Mouse (Mus musculus) liver, embryonic 16.5 days (tissue): Measurements from ENCODE around the gene Pts. TPM values are rescaled to one million over a fixed set of nuclear protein-coding genes. Genes with fewer than 3 reads are reported as not detected.
A peak's percentile ranks its signal among the peaks of the same experiment; 100 is the strongest.

Experiments
- ATAC-seq: fragments of 200-750 bp; cut with Nextera tagmentation; 2 replicates; pipeline ENCODE4 v1.8.0; 2017; ENCODE audit warnings: low read depth, mild to moderate bottlenecking, moderate number of reproducible peaks, moderate library complexity
- H3K27ac ChIP-seq: fragments of 300-500 bp; sonication (generic); 2 replicates; pipeline ENCODE4 v1.5.1; 2014; ENCODE audit warnings: mild to moderate bottlenecking, low read length
- H3K27me3 ChIP-seq: fragments of 300-500 bp; sonication (generic); 2 replicates; pipeline ENCODE4 v1.6.1; 2014; ENCODE audit warnings: low read depth, low read length, mixed read lengths; ENCODE audit not compliant: control insufficient read depth, insufficient read depth
- H3K36me3 ChIP-seq: fragments of 300-500 bp; sonication (generic); 2 replicates; pipeline ENCODE4 v1.6.1; 2014; ENCODE audit warnings: mild to moderate bottlenecking; ENCODE audit not compliant: control insufficient read depth, insufficient read depth
- H3K4me1 ChIP-seq: fragments of 300-500 bp; sonication (generic); 2 replicates; pipeline ENCODE4 v1.6.1; 2014; ENCODE audit warnings: low read depth, low read length, mixed read lengths; ENCODE audit not compliant: control insufficient read depth
- H3K4me2 ChIP-seq: fragments of 300-500 bp; sonication (generic); 2 replicates; pipeline ENCODE4 v1.6.1; 2014; ENCODE audit warnings: low read depth, low read length, mixed read lengths
- H3K4me3 ChIP-seq: fragments of 300-500 bp; sonication (generic); 2 replicates; pipeline ENCODE4 v1.5.1; 2014; ENCODE audit warnings: low read depth, mild to moderate bottlenecking, low read length
- H3K9ac ChIP-seq: fragments of 300-500 bp; sonication (generic); 2 replicates; pipeline ENCODE4 v1.6.1; 2014; ENCODE audit warnings: low read depth, low read length
- H3K9me3 ChIP-seq: fragments of 300-500 bp; sonication (generic); replicated peaks from 2 replicates; pipeline ENCODE4 v1.6.1; 2016; ENCODE audit warnings: low read length; ENCODE audit not compliant: control insufficient read depth
- WGBS: fragments of 180-500 bp; shearing (Covaris S2); extraction: QIAGEN DNeasy Blood & Tissue Kit; methylation state at CpG from one replicate; pipeline ENCODE4 v1.1.7; 2014; ENCODE audit not compliant: insufficient replicate concordance; 5-methylcytosine and 5-hydroxymethylcytosine counted together
- polyA plus RNA-seq: library from polyadenylated mRNA; unstranded; fragments of >200 nt; fragmentation: Nextera tagmentation; extraction: Ambion mirVana; gene quantifications from 2 replicates; pipeline ENCODE4 v1.2.1, GENCODE M21; 2015

Gene Pts
- polyA plus RNA-seq, 1 experiment from 2014 or later: 30.1 TPM

GRCm38 (mm10) chr9:50491531-50492045 lies 36.9 kb downstream of the Pts start:
- H3K9ac ChIP-seq: no peak overlapping the region
- no peaks in the 10 kb centered on the region for H3K9me3 ChIP-seq
- H3K4me2 ChIP-seq: no peak overlapping the region
- H3K27ac ChIP-seq: no peak overlapping the region
- 50% methylated on average over 2 of the region's 2 CpGs for whole genome bisulfite sequencing
- H3K4me3 ChIP-seq: no peak overlapping the region
- H3K36me3 ChIP-seq: no peaks in the 10 kb centered on the region
- no peaks in the 10 kb centered on the region for H3K27me3 ChIP-seq
- no peak for ATAC-seq
- peaks cover 5% of the 10 kb centered on the region for H3K4me1 ChIP-seq

DNA sequence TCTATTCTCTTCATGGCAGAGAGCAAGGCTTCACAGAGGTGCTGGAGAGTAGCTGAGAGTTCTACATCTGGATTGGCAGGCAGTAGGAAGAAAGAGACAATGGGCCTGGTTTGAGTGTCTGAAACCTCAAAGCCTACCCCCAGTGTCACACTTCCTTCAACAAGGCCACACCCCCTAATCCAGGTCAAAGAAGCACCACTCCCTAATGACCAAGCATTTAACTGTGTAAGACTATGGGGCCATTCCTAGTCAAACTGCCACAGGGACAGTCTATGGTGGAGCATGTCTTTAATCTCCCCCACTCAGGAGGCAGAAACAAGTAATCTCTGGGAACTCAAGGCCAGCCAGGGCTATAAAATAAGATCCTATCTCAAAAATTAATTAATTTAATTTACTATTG lies 37.7 kb downstream of the Pts start:
- ATAC-seq: no peak

GRCm38 (mm10) chr9:50485521-50485920 lies 43.0 kb downstream of the Pts start:
- H3K27me3 ChIP-seq: no peaks in the 10 kb centered on the region
- no peak overlapping the region for H3K9ac ChIP-seq
- H3K4me2 ChIP-seq: peak overlapping the region; percentile 15; the same call in 1 of the 2 replicates
- no peaks in the 10 kb centered on the region for H3K4me1 ChIP-seq
- H3K4me3 ChIP-seq: no peak overlapping the region
- 20% methylated on average over 10 of the region's 10 CpGs for WGBS
- H3K36me3 ChIP-seq: no peaks in the 10 kb centered on the region
- ATAC-seq: no peak
- H3K27ac ChIP-seq: no peak overlapping the region
- no peaks in the 10 kb centered on the region for H3K9me3 ChIP-seq

More for the DNA sequence above, 37.7 kb downstream of the Pts start:
- Histone ChIP-seq H3K9me3 (no peaks in the 10 kb centered on the region), H3K36me3 (no peaks in the 10 kb centered on the region), H3K27ac (no peak overlapping the region), H3K27me3 (no peaks in the 10 kb centered on the region), H3K9ac (no peak overlapping the region), H3K4me3 (no peak overlapping the region), H3K4me1 (peaks cover 2% of the 10 kb centered on the region), H3K4me2 (no peak overlapping the region)

GRCm38 (mm10) chr9:50482743-50483142 lies 45.8 kb downstream of the Pts start:
- no peaks in the 10 kb centered on the region for H3K9me3 ChIP-seq
- H3K27me3 ChIP-seq: no peaks in the 10 kb centered on the region
- no peaks in the 10 kb centered on the region for H3K36me3 ChIP-seq
- ATAC-seq: no peak
- 32% methylated on average over 8 of the region's 8 CpGs for WGBS
- H3K9ac ChIP-seq: no peak overlapping the region
- H3K4me2 ChIP-seq: no peak overlapping the region
- H3K27ac ChIP-seq: no peak overlapping the region
- H3K4me3 ChIP-seq: no peak overlapping the region
- no peaks in the 10 kb centered on the region; the same call in 1 of the 2 replicates for H3K4me1 ChIP-seq

- Histone ChIP-seq H3K27ac (peak overlapping the region; percentile 69), H3K9ac (no peak overlapping the region), H3K36me3 (no peaks in the 10 kb centered on the region), H3K4me3 (no peak overlapping the region; the same call in 1 of the 2 replicates), H3K4me1 (no peaks in the 10 kb centered on the region; the same call in 1 of the 2 replicates), H3K27me3 (no peaks in the 10 kb centered on the region), H3K9me3 (no peaks in the 10 kb centered on the region), H3K4me2 (peak overlapping the region; percentile 17; the same call in 1 of the 2 replicates)
- 27% methylated on average over 8 of the region's 8 CpGs for WGBS
- no peak for ATAC-seq
Observed at GRCm38 (mm10) chr9:50479476-50479875, 49.0 kb downstream of the Pts start.

DNA sequence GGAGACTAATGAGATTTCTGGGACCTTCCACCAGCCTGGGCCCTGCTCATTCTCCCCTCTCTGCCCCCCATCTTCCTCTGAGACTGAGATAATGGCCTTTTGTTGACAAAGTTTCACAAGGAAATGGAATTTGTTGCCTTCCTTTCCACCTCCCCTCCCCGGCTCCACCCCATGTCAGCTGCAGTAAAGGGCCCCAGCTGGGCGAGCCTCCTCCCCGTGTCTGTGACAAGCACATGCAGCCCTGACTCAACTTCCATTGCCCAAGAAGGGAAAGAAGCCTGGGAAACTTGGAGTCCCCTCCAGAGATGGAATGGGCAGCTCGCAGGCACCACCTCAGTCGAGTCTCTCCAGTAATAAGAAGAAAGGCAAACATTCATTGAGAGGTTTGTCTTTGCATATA lies 49.7 kb downstream of the Pts start:
- WGBS: 7% methylated on average over 5 of the region's 5 CpGs
- H3K4me1 ChIP-seq: no peaks in the 10 kb centered on the region; the same call in 1 of the 2 replicates
- H3K4me3 ChIP-seq: no peak overlapping the region
- no peak for ATAC-seq
- no peaks in the 10 kb centered on the region for H3K9me3 ChIP-seq
- peak overlapping the region; percentile 17; the same call in 1 of the 2 replicates for H3K4me2 ChIP-seq
- no peaks in the 10 kb centered on the region for H3K36me3 ChIP-seq
- no peaks in the 10 kb centered on the region for H3K27me3 ChIP-seq
- H3K9ac ChIP-seq: no peak overlapping the region
- H3K27ac ChIP-seq: peak overlapping the region; percentile 69

DNA sequence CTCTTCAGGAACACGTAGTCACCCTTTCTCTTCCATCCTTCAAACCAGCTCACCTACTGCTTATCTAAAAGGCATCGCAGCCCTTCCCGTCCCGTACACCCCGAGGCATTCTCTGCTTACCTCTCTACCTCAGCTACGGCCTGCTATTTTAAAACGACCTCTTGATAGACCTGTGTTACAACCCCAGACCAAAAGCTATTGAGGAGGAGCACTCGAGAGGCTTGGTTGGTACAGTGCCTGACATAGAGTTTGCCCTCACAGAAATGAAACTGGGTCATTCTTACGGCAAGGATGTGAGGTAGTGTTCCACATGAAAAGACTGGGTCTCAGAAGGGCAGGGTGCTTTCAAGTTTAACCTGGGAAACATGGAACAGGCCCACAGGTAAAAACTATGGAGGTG lies 51.3 kb downstream of the Pts start:
- 69% methylated on average over 9 of the region's 9 CpGs for WGBS
- Histone ChIP-seq H3K4me1 (no peaks in the 10 kb centered on the region; the same call in 1 of the 2 replicates), H3K27me3 (no peaks in the 10 kb centered on the region), H3K36me3 (no peaks in the 10 kb centered on the region), H3K4me3 (no peak overlapping the region), H3K9ac (no peak overlapping the region), H3K9me3 (no peaks in the 10 kb centered on the region), H3K27ac (no peak overlapping the region), H3K4me2 (no peak overlapping the region)
- no peak for ATAC-seq

DNA sequence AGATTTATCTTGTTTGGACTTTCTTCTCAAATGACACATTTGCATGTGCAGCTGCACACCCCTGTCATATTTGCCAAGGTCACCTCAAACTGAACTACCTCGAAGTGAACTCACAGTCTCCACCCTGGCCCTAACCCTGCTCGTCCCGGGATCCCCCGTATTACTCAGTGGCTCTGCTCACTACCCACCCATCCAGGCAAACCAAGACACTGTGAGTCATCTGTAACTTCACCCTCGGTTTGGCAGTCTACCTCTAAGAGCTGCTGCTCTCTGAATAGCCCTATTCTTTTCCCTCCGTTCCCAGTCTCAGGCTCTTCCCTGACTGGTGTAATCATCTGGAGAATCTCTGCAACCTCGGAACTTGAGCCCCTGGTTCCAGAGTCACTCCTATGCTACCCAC lies 51.9 kb downstream of the Pts start:
- no peaks in the 10 kb centered on the region for H3K36me3 ChIP-seq
- 49% methylated on average over 7 of the region's 7 CpGs for WGBS
- H3K27ac ChIP-seq: no peak overlapping the region
- no peak overlapping the region for H3K4me2 ChIP-seq
- H3K9ac ChIP-seq: no peak overlapping the region
- no peaks in the 10 kb centered on the region; the same call in 1 of the 2 replicates for H3K4me1 ChIP-seq
- no peak overlapping the region for H3K4me3 ChIP-seq
- H3K27me3 ChIP-seq: no peaks in the 10 kb centered on the region
- no peak for ATAC-seq
- no peaks in the 10 kb centered on the region for H3K9me3 ChIP-seq

DNA sequence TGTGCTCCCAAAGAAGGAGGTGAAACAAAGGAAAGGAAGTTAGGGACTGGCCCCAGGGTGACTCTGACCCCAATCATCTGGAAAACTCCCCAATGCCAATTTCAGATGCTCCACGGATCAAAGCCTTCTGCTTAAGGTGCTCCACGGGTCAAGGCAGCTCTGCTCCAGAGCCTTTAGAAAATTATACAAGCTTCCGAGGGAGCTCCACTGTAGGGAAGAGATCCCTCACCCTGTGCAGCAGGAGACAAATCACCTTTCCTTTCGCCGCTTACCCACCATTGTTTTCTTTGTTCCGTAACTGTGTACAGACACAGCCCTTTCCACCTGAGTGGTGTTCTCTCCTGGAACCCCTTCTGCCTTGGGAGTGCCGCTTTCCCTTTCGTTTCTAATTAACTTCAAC lies 52.8 kb downstream of the Pts start:
- Histone ChIP-seq H3K27me3 (no peaks in the 10 kb centered on the region), H3K4me1 (no peaks in the 10 kb centered on the region; the same call in none of the 2 replicates), H3K4me2 (no peak overlapping the region), H3K9me3 (no peaks in the 10 kb centered on the region), H3K4me3 (no peak overlapping the region), H3K9ac (no peak overlapping the region), H3K27ac (no peak overlapping the region), H3K36me3 (no peaks in the 10 kb centered on the region)
- WGBS: 64% methylated on average over 8 of the region's 8 CpGs
- no peak for ATAC-seq
